In genomic region chr9:112233822-112234504, GRCm38 (mm10) we compare ENCODE assay signal across 8 mouse cellular contexts. TPM values are rescaled to one million over a fixed set of nuclear protein-coding genes. Genes with fewer than 3 reads are reported as not detected.
DNase-seq lines count a peak whose midpoint lies in the region; ATAC-seq and TF ChIP-seq lines count a peak whose summit lies in the region.

No protein-coding gene starts in this region.

- no peak overlapping the region for H3K27ac ChIP-seq in liver, embryonic 11.5 days (ENCODE audit: low read depth, low read length)
- no peak overlapping the region for H3K27ac ChIP-seq in embryonic facial prominence, embryonic 15.5 days (replicated peaks)
- H3K27ac ChIP-seq in hindbrain, embryonic 16.5 days (ENCODE audit: low read depth, low read length) = peak overlapping the region; percentile 96
- H3K27ac ChIP-seq in midbrain, postnatal 0 days (ENCODE audit: low read depth, low read length) = peak overlapping the region; percentile 96

- H3K36me3 ChIP-seq in liver, embryonic 11.5 days (ENCODE audit: control insufficient read depth, insufficient read depth, low read length) = no peaks in the 10 kb centered on the region
- H3K36me3 ChIP-seq in embryonic facial prominence, embryonic 15.5 days = no peaks in the 10 kb centered on the region
- no peaks in the 10 kb centered on the region for H3K36me3 ChIP-seq in hindbrain, embryonic 16.5 days (ENCODE audit: control insufficient read depth, insufficient read depth, low read length)
- H3K36me3 ChIP-seq in midbrain, postnatal 0 days (ENCODE audit: insufficient read depth, low read length) = no peaks in the 10 kb centered on the region

- peak overlapping the region; percentile 73 for H3K4me2 ChIP-seq in liver, embryonic 11.5 days
- peak overlapping the region; percentile 79 for H3K4me2 ChIP-seq in embryonic facial prominence, embryonic 15.5 days (replicated peaks)
- peak overlapping the region; percentile 83 for H3K4me2 ChIP-seq in hindbrain, embryonic 16.5 days (ENCODE audit: low read length)
- H3K4me2 ChIP-seq in midbrain, postnatal 0 days (ENCODE audit: low read depth, low read length, poor library complexity, severe bottlenecking) = peak overlapping the region; percentile 85

- peak overlapping the region; percentile 40 for H3K4me3 ChIP-seq in liver, embryonic 11.5 days (ENCODE audit: low read depth, low read length)
- H3K4me3 ChIP-seq in embryonic facial prominence, embryonic 15.5 days (replicated peaks) = peak overlapping the region; percentile 43
- H3K4me3 ChIP-seq in hindbrain, embryonic 16.5 days (ENCODE audit: low read length) = peak overlapping the region; percentile 69
- peak overlapping the region; percentile 73 for H3K4me3 ChIP-seq in midbrain, postnatal 0 days (ENCODE audit: low read depth, low read length)

- H3K27me3 ChIP-seq in liver, embryonic 11.5 days (replicated peaks; ENCODE audit: control insufficient read depth, insufficient read depth, low read length) = peaks cover 36% of the 10 kb centered on the region
- peaks cover 61% of the 10 kb centered on the region for H3K27me3 ChIP-seq in embryonic facial prominence, embryonic 15.5 days
- no peaks in the 10 kb centered on the region for H3K27me3 ChIP-seq in hindbrain, embryonic 16.5 days (replicated peaks; ENCODE audit: control insufficient read depth, insufficient read depth, low read length)
- no peaks in the 10 kb centered on the region for H3K27me3 ChIP-seq in midbrain, postnatal 0 days (ENCODE audit: insufficient read depth, low read length)

- TF ChIP-seq CTCF in midbrain, postnatal 0 days (IDR thresholded peaks at IDR 0.05) = no peak

- no peak for ATAC-seq in liver, embryonic 11.5 days (replicated peaks; ENCODE audit: low FRiP score)
- ATAC-seq in embryonic facial prominence, embryonic 15.5 days (ENCODE audit: insufficient number of reproducible peaks, low FRiP score, low TSS enrichment, low read depth) = no peak
- ATAC-seq in hindbrain, embryonic 16.5 days = no peak
- no peak for ATAC-seq in midbrain, postnatal 0 days (ENCODE audit: low FRiP score)
- ATAC-seq in megakaryocyte progenitor cell, adult 5-6 weeks (replicated peaks; ENCODE audit: poor library complexity) = no peak

- H3K9ac ChIP-seq in liver, embryonic 11.5 days (ENCODE audit: low read depth, low read length) = no peak overlapping the region
- H3K9ac ChIP-seq in embryonic facial prominence, embryonic 15.5 days = no peak overlapping the region
- peak overlapping the region; percentile 90 for H3K9ac ChIP-seq in hindbrain, embryonic 16.5 days (ENCODE audit: low read depth, low read length)
- peak overlapping the region; percentile 94 for H3K9ac ChIP-seq in midbrain, postnatal 0 days (replicated peaks; ENCODE audit: low read length, poor library complexity, severe bottlenecking)

- 20% methylated on average over 12 of the region's 12 CpGs for WGBS in liver, embryonic 11.5 days
- 13% methylated on average over 12 of the region's 12 CpGs for WGBS in embryonic facial prominence, embryonic 15.5 days
- WGBS in hindbrain, embryonic 16.5 days = 13% methylated on average over 12 of the region's 12 CpGs
- WGBS in midbrain, postnatal 0 days = 14% methylated on average over 12 of the region's 12 CpGs

- no peaks in the 10 kb centered on the region for H3K9me3 ChIP-seq in liver, embryonic 11.5 days (ENCODE audit: control insufficient read depth, low read length)
- H3K9me3 ChIP-seq in embryonic facial prominence, embryonic 15.5 days (replicated peaks) = no peaks in the 10 kb centered on the region
- H3K9me3 ChIP-seq in hindbrain, embryonic 16.5 days (ENCODE audit: control insufficient read depth, low read length) = no peaks in the 10 kb centered on the region
- H3K9me3 ChIP-seq in midbrain, postnatal 0 days (ENCODE audit: low read length) = no peaks in the 10 kb centered on the region

- no peak for DNase-seq in liver, embryonic 11.5 days (ENCODE audit: low spot score)
- DNase-seq in liver = no peak
- DNase-seq in midbrain, postnatal 0 days (ENCODE audit: low spot score) = peak; percentile 48
- no peak for DNase-seq in adrenal gland, postnatal 36 days
- DNase-seq in adrenal gland, postnatal 25 days = no peak

- no peaks in the 10 kb centered on the region for H3K4me1 ChIP-seq in liver, embryonic 11.5 days (replicated peaks; ENCODE audit: control insufficient read depth, insufficient read depth, low read length)
- peaks cover 13% of the 10 kb centered on the region for H3K4me1 ChIP-seq in embryonic facial prominence, embryonic 15.5 days
- no peaks in the 10 kb centered on the region for H3K4me1 ChIP-seq in hindbrain, embryonic 16.5 days (ENCODE audit: control insufficient read depth, insufficient read depth, low read depth, low read length)
- H3K4me1 ChIP-seq in midbrain, postnatal 0 days (ENCODE audit: insufficient read depth, low read length) = no peaks in the 10 kb centered on the region

RNA-seq across cellular contexts. Expression of gene Arpp21, which starts 1.8 kb away (rescaled TPM):
- 0.93 and 1.3 TPM in 2 replicates for polyA plus RNA-seq in liver, embryonic 11.5 days (2014; fragmentation: Nextera tagmentation; extraction: Ambion mirVana)
- polyA plus RNA-seq in embryonic facial prominence, embryonic 15.5 days (2015; fragmentation: Nextera tagmentation; extraction: Ambion mirVana) = 20.7 and 29.3 TPM in 2 replicates
- polyA plus RNA-seq in hindbrain, embryonic 16.5 days (2015; fragmentation: Nextera tagmentation; extraction: Ambion mirVana) = 48.2 and 61.8 TPM in 2 replicates
- total RNA-seq in midbrain, postnatal 0 days (2014; rRNA removed) = 89.5 and 91.3 TPM in 2 replicates
- polyA plus RNA-seq in midbrain, postnatal 0 days (2015; fragmentation: Nextera tagmentation; extraction: Ambion mirVana) = 56.3 and 58.5 TPM in 2 replicates
- 0.10 and 0.79 TPM in 2 replicates for total RNA-seq in megakaryocyte progenitor cell, adult 5-6 weeks (2015)
- total RNA-seq in megakaryocyte progenitor cell, adult 5-6 weeks (2017) = 0.46 and 1.4 TPM in 2 replicates
- total RNA-seq in adrenal gland, postnatal 36 days (2021) = under 1 TPM in 1 of 2 experiments, not detected in 1; 0.53 TPM
- 0.24 TPM in 1 of 2 replicates, not detected in the other for total RNA-seq in adrenal gland, postnatal 25 days (2021)

Comparison
In these comparisons a context has a peak if more than half of its experiments do, and no peak if none do; other contexts are left out.
1. H3K27ac ChIP-seq: peak in hindbrain, embryonic 16.5 days (single experiment) and midbrain, postnatal 0 days (single experiment); none in liver, embryonic 11.5 days (single experiment) and embryonic facial prominence, embryonic 15.5 days (single experiment).
2. H3K9ac ChIP-seq: peak in hindbrain, embryonic 16.5 days (single experiment) and midbrain, postnatal 0 days (single experiment); none in liver, embryonic 11.5 days (single experiment) and embryonic facial prominence, embryonic 15.5 days (single experiment).
3. RNA of gene Arpp21, which starts 1.8 kb away (total RNA-seq): 89.5 to 91.3 TPM in midbrain, postnatal 0 days; 0.10 to 1.4 TPM in megakaryocyte progenitor cell, adult 5-6 weeks, 0.53 TPM in adrenal gland, postnatal 36 days and 0.24 TPM in adrenal gland, postnatal 25 days; every median in the first group is over 10 times any median in the second.
4. Peak in every context shown above with its lines, with median percentiles within 50 percentile points of each other: H3K4me2 ChIP-seq and H3K4me3 ChIP-seq.